Mouse (Mus musculus): Measurements from ENCODE around the gene Smim24.

The Smim24 gene

GRCm38 (mm10) chr10:81392781-81393185, at the start of gene Smim24:
Gene Smim24, plus strand, starts transcription at chr10:81393051.
- DNase-seq (ENCODE audit: low spot score in 2 of 2): no peak

DNA sequence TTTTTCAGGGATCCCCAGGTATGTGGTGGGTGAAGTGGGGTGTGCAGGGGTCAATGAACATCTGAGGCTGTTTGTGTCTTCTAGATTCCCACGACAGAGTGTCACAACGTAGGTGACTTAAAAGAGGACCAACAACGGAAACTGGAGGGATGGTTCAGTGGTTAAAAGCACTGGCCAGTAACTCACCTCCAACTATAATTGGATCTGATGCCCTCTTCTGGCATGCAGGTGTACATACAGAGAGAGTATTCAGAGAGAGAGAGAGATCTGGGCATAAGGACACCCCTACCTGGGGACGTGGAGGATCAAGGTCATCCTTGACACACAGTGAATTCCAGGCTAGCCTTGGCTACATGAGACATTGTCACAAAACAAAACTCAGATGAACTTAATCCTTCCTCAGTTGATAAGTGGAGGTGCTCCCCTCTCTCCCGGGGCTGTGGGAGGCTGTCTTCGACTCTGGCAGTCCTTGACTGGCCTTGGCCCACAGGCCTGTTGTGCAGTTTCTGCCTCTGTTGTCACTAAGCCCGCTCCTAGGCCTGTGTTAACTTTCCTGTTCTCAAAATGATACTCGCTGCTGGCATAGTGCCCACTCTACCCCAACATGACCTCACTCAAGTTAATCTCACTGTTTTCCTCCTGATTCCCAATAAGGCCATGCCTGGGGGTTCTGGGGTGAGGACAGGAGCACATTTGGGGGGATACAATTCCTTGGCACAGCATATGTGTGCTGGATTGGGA, 48.3 kb upstream of the Smim24 start:
- DNase-seq (ENCODE audit: low spot score in 2 of 2): peak in 1 of 2 experiments; percentile 55

DNA sequence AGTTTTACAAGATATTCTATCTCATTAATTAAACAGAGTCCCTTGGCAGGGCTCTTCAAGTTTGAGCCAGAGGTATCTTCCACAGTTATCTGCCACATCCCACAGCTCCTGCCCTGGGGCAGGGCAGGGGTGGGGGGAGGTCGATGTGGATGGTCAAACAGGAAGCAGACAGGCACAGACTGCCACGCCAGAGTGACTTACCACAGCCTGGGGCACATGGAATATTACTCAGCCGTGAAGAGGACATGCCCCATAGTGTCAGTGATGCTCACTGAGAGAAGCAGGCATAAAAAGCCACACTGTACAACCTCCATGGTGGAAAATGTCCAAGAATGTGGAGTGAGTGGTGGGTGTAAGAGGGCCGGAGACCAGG, 47.7 kb upstream of the Smim24 start:
- DNase-seq (ENCODE audit: low spot score in 2 of 2): no peak

- peak; percentile 69 to 71 for DNase-seq (ENCODE audit: low spot score in 2 of 2)
Observed at GRCm38 (mm10) chr10:81346453-81347067, 46.3 kb upstream of the Smim24 start.

DNA sequence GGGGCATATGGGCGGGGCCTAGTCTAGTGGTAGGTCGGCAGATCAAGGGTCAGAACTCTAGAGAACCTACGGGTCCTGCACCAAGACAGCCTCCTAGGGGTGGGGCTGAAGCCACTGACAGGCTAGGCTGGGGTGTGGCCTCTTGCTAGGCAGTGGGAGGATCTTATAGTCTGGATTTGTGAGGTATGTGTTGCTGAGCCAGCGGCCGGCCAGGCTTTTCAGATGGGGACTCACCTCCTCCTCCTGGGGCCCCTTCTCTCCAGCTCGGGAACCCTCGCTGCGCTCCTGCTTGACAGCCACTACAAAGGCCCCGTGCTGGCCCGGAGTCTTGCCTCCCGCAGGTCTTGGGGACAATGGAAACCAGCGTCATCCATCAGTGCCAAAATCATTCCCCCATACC, 43.7 kb upstream of the Smim24 start:
- DNase-seq (ENCODE audit: low spot score in 2 of 2): peak in 1 of 2 experiments; percentile 64

GRCm38 (mm10) chr10:81349961-81350350, 42.9 kb upstream of the Smim24 start:
- no peak for DNase-seq (ENCODE audit: low spot score in 2 of 2)

- DNase-seq (ENCODE audit: low spot score in 2 of 2): peak; percentile 99
Observed at GRCm38 (mm10) chr10:81350351-81351063, 42.3 kb upstream of the Smim24 start, which contains the start of gene Hmg20b. Gene Hmg20b, minus strand, starts transcription at chr10:81350480.

DNA sequence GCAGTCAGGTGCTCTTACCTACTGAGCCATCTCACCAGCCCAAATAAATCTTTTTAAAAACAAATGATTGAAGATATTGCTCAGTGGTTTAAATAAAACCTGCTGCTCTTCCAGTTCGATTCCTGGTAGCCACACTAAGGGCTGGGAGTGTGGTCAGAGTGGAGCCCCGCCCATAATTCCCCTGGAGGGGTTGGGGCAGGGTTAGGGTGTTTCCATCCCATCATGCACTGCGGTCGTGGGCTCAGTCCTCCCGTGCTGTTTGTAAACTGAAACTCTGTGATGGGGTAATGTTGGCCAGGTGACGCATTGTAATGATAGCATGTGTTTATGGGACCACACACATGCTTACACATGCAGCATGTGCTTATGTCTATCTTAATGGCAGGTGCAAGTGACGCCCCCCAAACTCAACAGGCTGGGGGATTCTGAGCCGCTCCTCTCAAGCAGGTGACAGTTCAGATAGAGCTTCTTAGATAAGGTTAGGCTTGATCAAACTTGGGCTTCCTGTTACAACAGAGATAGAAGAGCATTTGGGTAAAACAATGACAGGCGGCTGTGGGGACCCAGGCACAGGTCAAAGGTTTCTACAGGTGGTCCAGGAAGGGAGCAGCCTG, 41.1 kb upstream of the Smim24 start:
- DNase-seq (ENCODE audit: low spot score in 2 of 2): peak; percentile 57 to 74

DNA sequence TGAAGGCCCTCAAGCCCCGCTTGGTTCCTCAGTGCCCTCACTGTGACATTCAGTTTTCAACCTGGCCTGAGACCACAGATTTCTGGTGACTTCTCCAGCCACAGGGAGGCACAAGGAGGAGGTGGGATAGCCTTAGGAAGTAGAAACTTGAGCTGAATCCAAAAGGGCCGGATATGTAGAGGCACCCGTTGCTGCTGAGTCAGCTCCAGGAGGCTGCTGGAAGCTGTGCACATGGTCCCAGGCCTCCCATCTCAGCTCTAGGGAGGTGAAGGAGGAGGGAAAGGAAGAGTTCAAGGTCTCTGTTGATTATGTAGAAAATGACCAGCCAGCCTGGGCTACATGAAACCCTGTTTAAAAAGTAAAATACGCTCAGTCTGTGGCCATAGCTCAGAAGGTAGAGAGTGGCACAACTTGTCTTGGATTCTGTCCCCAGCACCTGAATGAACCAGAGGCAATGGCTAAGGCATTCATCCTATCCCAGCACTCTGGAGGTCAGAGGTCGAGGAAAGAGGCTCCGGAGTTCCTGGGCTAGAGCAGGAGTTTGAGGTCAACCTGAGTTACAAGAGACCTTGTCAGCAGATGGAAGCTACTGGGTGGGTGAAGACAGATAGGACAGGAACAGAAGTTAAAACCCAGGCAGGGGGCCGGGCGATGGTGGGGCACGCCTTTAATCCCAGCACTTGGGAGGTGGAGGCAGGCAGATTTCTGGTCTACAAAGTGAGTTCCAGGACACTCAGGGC, 37.9 kb upstream of the Smim24 start:
- DNase-seq (ENCODE audit: low spot score in 2 of 2): no peak

DNA sequence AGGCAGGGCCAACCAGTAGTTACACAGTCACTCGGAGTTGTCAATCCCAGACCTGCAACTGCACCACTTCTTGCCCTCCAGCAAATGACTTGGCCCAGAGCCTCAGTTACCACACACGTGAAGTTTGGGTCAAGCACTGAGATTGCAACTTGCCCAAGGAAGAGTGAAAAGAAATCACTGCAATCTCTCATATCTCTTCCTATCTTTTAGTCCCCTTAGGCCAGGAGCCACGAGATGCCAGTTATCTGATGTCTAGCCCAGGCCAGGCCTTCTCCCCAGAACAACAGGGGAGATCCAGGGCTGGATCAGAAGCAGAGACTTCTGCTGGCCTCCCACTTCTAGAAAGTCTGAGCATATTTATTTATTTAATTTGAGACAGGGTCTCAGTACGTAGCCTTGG, 37.3 kb upstream of the Smim24 start:
- DNase-seq (ENCODE audit: low spot score in 2 of 2): no peak

GRCm38 (mm10) chr10:81356352-81356990, 36.4 kb upstream of the Smim24 start:
- DNase-seq (ENCODE audit: low spot score in 2 of 2): peak; percentile 68 to 73

DNA sequence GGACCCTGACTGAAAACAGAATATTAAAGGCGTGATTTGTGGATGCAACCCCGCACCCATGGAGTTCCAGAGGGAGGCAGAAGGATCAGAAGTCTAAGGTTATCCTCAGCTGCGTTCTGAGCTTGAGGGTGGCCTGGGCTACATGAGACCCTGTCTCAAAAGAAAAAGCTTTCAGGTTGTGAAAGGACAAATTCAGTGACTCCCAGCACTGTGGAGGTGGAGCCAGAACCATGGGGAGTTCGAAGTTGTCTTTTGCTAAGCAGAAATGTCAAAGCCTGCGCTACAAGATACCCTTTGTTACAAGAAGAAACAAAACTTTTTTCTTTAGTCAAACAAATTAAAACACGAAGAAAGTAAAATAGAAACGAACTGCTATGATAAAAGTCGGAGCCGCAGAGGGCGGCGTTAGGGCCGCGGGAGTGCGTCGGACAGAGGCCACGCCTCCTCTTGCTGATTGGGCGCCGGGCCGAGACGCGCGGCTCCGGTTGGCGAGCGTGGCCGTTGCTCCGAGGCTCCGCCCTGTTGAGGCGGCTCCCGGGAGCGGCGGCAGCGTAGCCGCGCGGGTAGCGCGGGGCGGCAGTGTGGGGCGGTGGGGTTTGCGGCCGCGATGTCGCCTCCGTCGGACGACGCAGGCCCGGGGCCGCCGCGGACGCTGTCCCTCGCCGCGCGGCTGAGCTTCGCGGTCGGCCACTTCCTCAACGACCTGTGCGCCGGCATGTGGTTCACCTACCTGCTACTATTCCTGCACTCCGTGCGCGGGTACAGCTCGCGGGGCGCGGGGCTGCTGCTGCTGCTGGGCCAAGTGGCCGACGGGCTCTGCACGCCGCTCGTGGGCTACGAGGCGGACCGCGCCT, 35.6 kb upstream of the Smim24 start, which contains the start of gene Mfsd12:
TSS of gene Mfsd12 (plus strand) at position 501 of the 854 bp plus-strand sequence.
- DNase-seq (ENCODE audit: low spot score in 2 of 2): peak; percentile 91 to 92

- no peak for DNase-seq (ENCODE audit: low spot score in 2 of 2)
Observed at GRCm38 (mm10) chr10:81358209-81358608, 34.6 kb upstream of the Smim24 start.

DNA sequence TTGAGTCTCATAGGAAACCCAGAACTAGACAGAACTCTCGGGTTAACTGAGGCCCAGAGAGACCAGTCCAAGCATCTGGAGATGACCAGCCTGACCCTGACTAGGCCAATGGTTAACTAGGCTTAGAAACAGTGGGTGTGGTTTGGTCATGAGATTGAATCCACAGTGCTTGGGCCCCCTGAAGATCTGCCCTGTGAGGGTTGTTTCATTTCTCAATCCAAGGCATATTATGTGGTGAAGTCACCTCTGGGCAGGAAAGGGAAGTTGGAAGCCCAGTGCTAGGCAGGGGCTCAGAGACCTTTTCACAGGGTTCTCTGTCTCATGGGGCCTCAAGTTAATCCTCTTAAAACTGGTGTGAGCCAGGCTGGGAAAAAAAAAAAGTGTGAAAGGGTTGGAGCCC, 34.0 kb upstream of the Smim24 start:
- no peak for DNase-seq (ENCODE audit: low spot score in 2 of 2)

DNA sequence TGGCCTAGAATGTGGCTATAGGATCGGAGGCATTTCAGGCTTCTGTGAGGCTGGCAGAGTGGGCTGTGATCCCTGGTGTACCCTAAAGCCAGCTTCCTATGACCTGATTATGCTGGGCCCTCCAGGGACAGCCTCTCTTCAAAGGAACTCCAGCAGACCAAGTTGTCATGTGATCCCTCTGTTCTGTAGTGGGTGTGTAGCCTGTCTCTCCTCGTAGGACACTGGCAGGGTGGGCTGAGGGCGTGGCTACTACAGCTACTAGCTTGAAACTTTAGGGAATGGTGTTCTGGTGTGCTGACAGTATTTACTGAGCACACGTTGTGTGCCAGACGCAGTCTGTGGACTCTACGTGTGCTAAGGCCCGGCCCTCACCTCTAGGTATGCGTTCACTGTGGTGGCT, 32.1 kb upstream of the Smim24 start:
- no peak for DNase-seq (ENCODE audit: low spot score in 2 of 2)

GRCm38 (mm10) chr10:81362336-81362949, 30.4 kb upstream of the Smim24 start:
- peak; percentile 56 to 77 for DNase-seq (ENCODE audit: low spot score in 2 of 2)

DNA sequence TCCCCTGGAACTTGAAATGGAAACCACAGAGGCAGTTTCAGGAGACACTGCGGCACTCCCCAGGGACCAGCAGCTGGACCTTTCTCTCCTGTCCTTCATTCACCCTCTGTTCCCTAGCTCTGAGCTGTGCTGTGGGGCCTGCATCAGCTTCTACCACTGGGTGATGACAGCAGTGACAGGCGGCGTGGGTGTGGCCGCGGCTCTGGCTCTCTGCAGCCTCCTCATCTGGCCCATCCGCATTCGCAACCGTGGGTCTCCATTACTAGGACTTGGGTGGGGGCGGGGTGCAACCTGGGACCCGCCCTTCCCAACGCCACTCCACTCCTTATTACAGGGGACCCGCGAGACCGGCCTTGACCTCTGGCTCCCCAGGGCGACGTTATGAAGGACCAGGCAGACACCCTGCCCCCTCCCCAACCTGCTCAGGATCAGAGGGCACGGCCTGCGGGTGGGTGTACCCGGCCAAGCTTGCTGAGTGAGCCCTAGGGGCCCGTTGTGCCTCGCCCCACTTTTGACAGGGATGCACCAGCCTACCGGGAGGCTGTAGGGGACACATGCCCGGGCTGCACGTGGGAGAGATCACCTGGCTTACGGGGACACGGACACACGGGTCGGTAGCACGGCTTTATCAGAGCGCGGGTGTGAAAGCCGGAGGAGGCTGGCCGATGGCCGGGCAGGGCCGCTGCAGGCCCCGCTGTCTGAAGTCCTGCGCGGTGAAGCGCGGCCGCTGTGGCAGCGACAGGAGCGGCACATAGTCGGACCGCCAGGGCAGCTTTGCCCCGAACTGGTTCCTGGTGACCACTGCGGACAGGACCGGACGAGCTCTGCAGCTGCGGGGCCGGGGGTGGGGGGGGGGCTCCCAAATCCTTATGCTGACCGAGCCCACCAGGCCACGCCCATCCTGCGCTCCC, 29.2 kb upstream of the Smim24 start:
- no peak for DNase-seq (ENCODE audit: low spot score in 2 of 2)

DNA sequence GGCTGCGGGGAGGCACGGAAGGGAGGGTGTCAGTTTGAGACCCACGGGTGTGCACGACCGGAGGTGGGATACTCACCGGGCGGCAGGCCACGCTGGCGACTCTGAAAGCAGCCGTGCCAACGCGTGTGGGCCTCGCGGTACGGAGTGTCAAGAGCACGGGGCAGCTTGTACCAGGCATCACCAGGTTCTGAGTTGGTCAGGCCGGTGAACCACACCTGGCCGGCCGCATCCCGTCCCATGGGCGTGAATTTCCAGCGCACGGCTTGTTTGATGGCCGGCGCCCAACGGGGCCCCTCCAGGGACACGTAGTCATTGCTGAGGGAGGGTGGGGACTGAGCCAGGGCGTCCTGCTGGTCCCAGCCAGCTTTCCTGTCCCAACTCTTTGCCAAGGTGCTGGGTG, 28.2 kb upstream of the Smim24 start:
- DNase-seq (ENCODE audit: low spot score in 2 of 2): no peak

- no peak for DNase-seq (ENCODE audit: low spot score in 2 of 2)
Observed at GRCm38 (mm10) chr10:81365073-81365472, 27.8 kb upstream of the Smim24 start.
